Mouse (Mus musculus) layer of hippocampus, adult 6 months (tissue): ENCODE data around the gene Stum. TPM values are rescaled to one million over a fixed set of nuclear protein-coding genes. Genes with fewer than 3 reads are reported as not detected.

Experiments used
- long read RNA-seq, 2 experiments: library from polyadenylated mRNA; unstranded; transcript quantifications; one replicate each; pipeline ENCODE4 v2.0.0; 2019 to 2020
- polyA plus RNA-seq: library from polyadenylated mRNA; unstranded; fragments of <200 nt; fragmentation: Nextera tagmentation; gene quantifications from 2 replicates; pipeline ENCODE4 v1.2.3, GENCODE M21; 2021

Stum gene
- 114 and 147 TPM in 2 replicates for polyA plus RNA-seq
- long read RNA-seq, experiment 1, partial matches to known transcripts, result 0 of 15 reads
- long read RNA-seq, experiment 1, other reads (novel, unspliced or antisense), result 14 of 15 reads
- long read RNA-seq, experiment 2, transcript Stum-205 (3 exons, 1,063 nt), result major isoform, 9 of 18 reads
- long read RNA-seq, experiment 2, partial matches to known transcripts, result 0 of 18 reads
- long read RNA-seq, experiment 2, other reads (novel, unspliced or antisense), result 9 of 18 reads

GRCm38 (mm10) chr1:180483399-180484291, at the start of gene Stum:
Gene Stum (minus strand): TSS chr1:180483504.

Other genes with a start within 250 kb of the Stum start
- 11.1 and 13.5 TPM in 2 replicates for gene Psen2, start 220.1 kb downstream of the Stum start, polyA plus RNA-seq
- 3.6 TPM in 2 replicates for gene Itpkb, start 153.0 kb downstream of the Stum start, polyA plus RNA-seq
- gene Parp1, start 85.4 kb upstream of the Stum start, polyA plus RNA-seq, result 47.3 and 47.9 TPM in 2 replicates
- 1.2 and 1.6 TPM in 2 replicates for gene Lin9, start 157.6 kb upstream of the Stum start, polyA plus RNA-seq
- 0.08 TPM in 1 of 2 replicates, not detected in the other for gene Mixl1, start 213.5 kb upstream of the Stum start, polyA plus RNA-seq
- 3.9 and 5.7 TPM in 2 replicates for gene Acbd3, start 242.5 kb upstream of the Stum start, polyA plus RNA-seq